Mouse (Mus musculus) forebrain, embryonic 12.5 days (tissue): ENCODE measurements around the gene Mrc2. TPM values are rescaled to one million over a fixed set of nuclear protein-coding genes. Genes with fewer than 3 reads are reported as not detected.

Experiments
- ATAC-seq: fragments of 200-750 bp; cut with Nextera tagmentation; 2 replicates; pipeline ENCODE4 v1.8.0; 2017; ENCODE audit warnings: moderate TSS enrichment; ENCODE audit not compliant: low FRiP score
- H3K27ac ChIP-seq: fragments of 300-500 bp; sonication (generic); 2 replicates; pipeline ENCODE4 v1.5.1; 2016; ENCODE audit warnings: mild to moderate bottlenecking
- H3K27me3 ChIP-seq: fragments of 300-500 bp; sonication (generic); 2 replicates; pipeline ENCODE4 v1.6.1; 2016; ENCODE audit warnings: mild to moderate bottlenecking
- H3K36me3 ChIP-seq: fragments of 300-500 bp; sonication (generic); replicated peaks from 2 replicates; pipeline ENCODE4 v1.6.1; 2016; ENCODE audit warnings: mild to moderate bottlenecking
- H3K4me1 ChIP-seq: fragments of 300-500 bp; sonication (generic); 2 replicates; pipeline ENCODE4 v1.6.1; 2016
- H3K4me2 ChIP-seq: fragments of 300-500 bp; sonication (generic); 2 replicates; pipeline ENCODE4 v1.6.1; 2016; ENCODE audit warnings: mild to moderate bottlenecking, moderate library complexity
- H3K4me3 ChIP-seq: fragments of 300-500 bp; sonication (generic); replicated peaks from 2 replicates; pipeline ENCODE4 v1.5.1; 2016; ENCODE audit warnings: mild to moderate bottlenecking
- H3K9ac ChIP-seq: fragments of 300-500 bp; sonication (generic); 2 replicates; pipeline ENCODE4 v1.6.1; 2016; ENCODE audit warnings: mild to moderate bottlenecking
- H3K9me3 ChIP-seq: fragments of 300-500 bp; sonication (generic); 2 replicates; pipeline ENCODE4 v1.6.1; 2016
- WGBS: fragments of 180-500 bp; shearing (Covaris S2); methylation state at CpG from one replicate; pipeline ENCODE4 v1.1.7; 2016; 5-methylcytosine and 5-hydroxymethylcytosine counted together
- polyA plus RNA-seq: library from polyadenylated mRNA; unstranded; fragments of >200 nt; fragmentation: Nextera tagmentation; extraction: Ambion mirVana; gene quantifications from 2 replicates; pipeline ENCODE4 v1.2.1, GENCODE M21; 2016

The Mrc2 gene
- polyA plus RNA-seq, 1 experiment from 2014 or later, result 14.9 TPM

DNA sequence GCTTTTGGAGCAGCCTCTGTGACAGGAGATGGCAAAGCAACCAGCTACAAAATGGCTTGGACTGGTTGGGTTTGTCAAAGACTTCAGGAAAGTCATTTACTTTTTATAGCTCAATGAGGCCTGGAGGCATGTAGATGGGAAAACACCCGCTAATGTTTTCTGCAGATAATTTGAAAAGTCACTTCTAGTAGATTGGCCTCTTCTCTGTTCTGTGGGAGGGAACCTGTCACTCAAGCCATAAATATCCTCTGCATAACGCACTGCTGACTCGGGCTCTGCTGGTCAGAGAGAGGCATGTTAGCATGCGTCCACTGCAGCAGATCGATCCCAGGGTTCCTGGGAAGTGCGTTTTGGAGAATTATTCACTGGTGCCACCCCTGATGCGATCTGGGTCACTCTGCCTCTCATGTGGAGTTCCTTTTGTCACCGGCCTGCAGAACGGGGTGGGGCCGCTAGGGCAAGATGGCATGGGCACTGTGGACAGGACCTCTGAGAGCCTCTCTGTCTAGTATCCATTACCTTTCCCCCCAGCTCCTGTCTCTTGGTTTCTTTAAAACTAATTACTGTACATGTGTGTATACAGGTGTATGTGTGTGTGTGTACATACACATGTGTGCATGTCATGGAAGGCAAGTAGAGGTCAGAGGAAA is 82.2 kb downstream of the Mrc2 start:
- no peak for ATAC-seq
- 87% methylated on average over 10 of the region's 10 CpGs for WGBS

GRCm38 (mm10) chr11:105375821-105376235 is 83.4 kb downstream of the Mrc2 start:
- Histone ChIP-seq H3K4me3 (no peak overlapping the region), H3K9ac (no peak overlapping the region), H3K27me3 (0 out of 2 replicates have a peak, but pooled peaks cover 3% of the 10 kb centered on the region), H3K9me3 (no peaks in the 10 kb centered on the region), H3K4me2 (no peak overlapping the region), H3K27ac (no peak overlapping the region), H3K4me1 (no peaks in the 10 kb centered on the region), H3K36me3 (no peaks in the 10 kb centered on the region)
- 90% methylated on average over 1 of the region's 1 CpGs for WGBS
- no peak for ATAC-seq

More for the DNA sequence above, 82.2 kb downstream of the Mrc2 start:
- Histone ChIP-seq H3K36me3 (no peaks in the 10 kb centered on the region), H3K4me1 (no peaks in the 10 kb centered on the region), H3K4me3 (no peak overlapping the region), H3K9me3 (no peaks in the 10 kb centered on the region), H3K4me2 (no peak overlapping the region), H3K9ac (no peak overlapping the region), H3K27me3 (0 out of 2 replicates have a peak, but pooled peaks cover 3% of the 10 kb centered on the region), H3K27ac (no peak overlapping the region)

- no peak for ATAC-seq
- no peaks in the 10 kb centered on the region for H3K36me3 ChIP-seq
- H3K4me2 ChIP-seq, result no peak overlapping the region
- no peak overlapping the region for H3K9ac ChIP-seq
- H3K4me3 ChIP-seq, result no peak overlapping the region
- H3K27me3 ChIP-seq, result no peaks in the 10 kb centered on the region
- no peak overlapping the region for H3K27ac ChIP-seq
- peaks cover 9% of the 10 kb centered on the region; the same call in 1 of the 2 replicates for H3K4me1 ChIP-seq
- no peaks in the 10 kb centered on the region for H3K9me3 ChIP-seq
- 81% methylated on average over 9 of the region's 9 CpGs for WGBS
Observed at GRCm38 (mm10) chr11:105385266-105385665, 92.8 kb downstream of the Mrc2 start.

DNA sequence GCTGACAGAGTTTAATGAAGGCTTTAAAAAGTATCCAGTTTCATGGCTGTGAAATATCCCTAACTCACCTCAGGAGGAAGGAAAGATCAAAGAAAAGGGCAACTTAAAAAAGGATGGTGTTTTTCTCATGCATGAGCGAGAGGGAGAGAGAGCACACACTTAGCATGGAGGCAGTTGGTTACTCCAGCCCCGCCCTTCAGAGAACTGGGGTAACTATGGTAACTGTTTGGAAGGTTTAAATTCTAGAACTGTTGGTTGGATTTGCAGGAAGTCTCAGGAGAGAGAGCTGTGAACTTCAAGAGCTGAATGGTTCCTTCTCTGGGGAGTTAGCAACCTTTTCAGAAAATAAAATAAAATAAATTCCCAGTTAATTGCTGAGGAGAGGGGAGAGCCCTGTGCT is 96.2 kb downstream of the Mrc2 start:
- Histone ChIP-seq H3K27me3 (no peaks in the 10 kb centered on the region), H3K36me3 (no peaks in the 10 kb centered on the region), H3K4me2 (no peak overlapping the region), H3K27ac (no peak overlapping the region), H3K4me3 (no peak overlapping the region), H3K9me3 (no peaks in the 10 kb centered on the region), H3K4me1 (peaks cover 9% of the 10 kb centered on the region; the same call in 1 of the 2 replicates), H3K9ac (no peak overlapping the region)
- whole genome bisulfite sequencing, result 56% methylated on average over 2 of the region's 2 CpGs
- no peak; the same call in 1 of the 2 replicates for ATAC-seq

DNA sequence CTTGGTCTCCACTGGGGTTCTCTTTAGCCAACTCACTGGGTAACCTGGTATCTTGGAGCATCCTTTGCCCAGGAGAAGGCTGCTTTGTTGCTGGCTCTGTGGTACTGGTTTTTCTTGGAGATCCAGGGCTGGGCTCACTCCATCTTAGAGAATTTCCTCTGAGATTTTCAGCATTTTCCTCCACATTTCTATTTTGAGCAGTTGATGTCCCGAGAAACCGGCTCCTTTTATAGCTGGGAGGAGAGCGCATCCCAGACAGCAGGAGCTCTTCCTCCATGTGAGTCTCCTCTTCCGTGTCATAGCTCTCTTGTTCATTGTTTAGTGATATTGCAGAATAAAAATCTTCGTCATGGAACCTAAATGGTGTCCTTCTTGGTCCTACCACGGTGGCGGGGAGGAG is 97.8 kb downstream of the Mrc2 start:
- no peak overlapping the region for H3K27ac ChIP-seq
- 91% methylated on average over 7 of the region's 7 CpGs for WGBS

More for the DNA sequence above, 97.8 kb downstream of the Mrc2 start:
- Histone ChIP-seq H3K4me2 (no peak overlapping the region), H3K9ac (no peak overlapping the region), H3K27me3 (no peaks in the 10 kb centered on the region), H3K4me1 (peaks cover 9% of the 10 kb centered on the region; the same call in 1 of the 2 replicates), H3K4me3 (no peak overlapping the region), H3K36me3 (no peaks in the 10 kb centered on the region), H3K9me3 (no peaks in the 10 kb centered on the region)
- no peak for ATAC-seq

Other genes starting within 250 kb of the Mrc2 start
- not detected in 2 replicates for gene Efcab3, start 229.1 kb upstream of the Mrc2 start, polyA plus RNA-seq
- 39.8 and 40.3 TPM in 2 replicates for gene Mettl2, start 166.2 kb upstream of the Mrc2 start, polyA plus RNA-seq
- gene Gm10842, start 145.8 kb upstream of the Mrc2 start, polyA plus RNA-seq, result not detected in 2 replicates
- gene Tlk2, start 113.8 kb upstream of the Mrc2 start, polyA plus RNA-seq, result 26.4 and 26.6 TPM in 2 replicates
- gene March10, start 164.1 kb downstream of the Mrc2 start, polyA plus RNA-seq, result 0.19 TPM in 1 of 2 replicates, not detected in the other